Mouse (Mus musculus) heart, embryonic 16.5 days (tissue): ENCODE data around the gene Celf1. TPM values are rescaled to one million over a fixed set of nuclear protein-coding genes. Genes with fewer than 3 reads are reported as not detected.
"Not testable (repeated sequence)": the region's sequence is repeated elsewhere in the genome, so short reads cannot be mapped to it uniquely, and the experiment has no call there.

Source experiments
- ATAC-seq: fragments of 200-750 bp; cut with Nextera tagmentation; replicated peaks from 2 replicates; pipeline ENCODE4 v1.8.0; 2017; ENCODE audit warnings: moderate number of reproducible peaks; ENCODE audit not compliant: insufficient read depth, low FRiP score; ENCODE audit errors: extremely low read depth
- H3K27ac ChIP-seq: fragments of 300-500 bp; sonication (generic); 2 replicates; pipeline ENCODE4 v1.5.1; 2014; ENCODE audit warnings: mild to moderate bottlenecking, low read length, control low read depth, moderate library complexity
- H3K27me3 ChIP-seq: fragments of 300-500 bp; sonication (generic); 2 replicates; pipeline ENCODE4 v1.6.1; 2014; ENCODE audit warnings: low read length, mixed read lengths; ENCODE audit not compliant: control insufficient read depth, insufficient read depth
- H3K36me3 ChIP-seq: fragments of 300-500 bp; sonication (generic); 2 replicates; pipeline ENCODE4 v1.6.1; 2014; ENCODE audit not compliant: control insufficient read depth, insufficient read depth
- H3K4me1 ChIP-seq: fragments of 300-500 bp; sonication (generic); 2 replicates; pipeline ENCODE4 v1.6.1; 2014; ENCODE audit warnings: low read length, mixed read lengths; ENCODE audit not compliant: control insufficient read depth, insufficient read depth
- H3K4me2 ChIP-seq: fragments of 300-500 bp; sonication (generic); 2 replicates; pipeline ENCODE4 v1.6.1; 2014; ENCODE audit warnings: low read depth, mild to moderate bottlenecking, control low read depth, low read length
- H3K4me3 ChIP-seq: fragments of 300-500 bp; sonication (generic); 2 replicates; pipeline ENCODE4 v1.5.1; 2014; ENCODE audit warnings: mild to moderate bottlenecking, control low read depth, low read length
- H3K9ac ChIP-seq: fragments of 300-500 bp; sonication (generic); 2 replicates; pipeline ENCODE4 v1.6.1; 2014; ENCODE audit warnings: low read length, control low read depth
- H3K9me3 ChIP-seq: fragments of 300-500 bp; sonication (generic); replicated peaks from 2 replicates; pipeline ENCODE4 v1.6.1; 2016; ENCODE audit warnings: low read length; ENCODE audit not compliant: control insufficient read depth
- WGBS: fragments of 180-500 bp; shearing (Covaris S2); extraction: QIAGEN DNeasy Blood & Tissue Kit; methylation state at CpG from one replicate; pipeline ENCODE4 v1.1.7; 2014; 5-methylcytosine and 5-hydroxymethylcytosine counted together
- polyA plus RNA-seq: library from polyadenylated mRNA; unstranded; fragments of >200 nt; fragmentation: Nextera tagmentation; extraction: Ambion mirVana; gene quantifications from 2 replicates; pipeline ENCODE4 v1.2.1, GENCODE M21; 2015

Gene Celf1
- 100 and 108 TPM in 2 replicates for polyA plus RNA-seq

DNA sequence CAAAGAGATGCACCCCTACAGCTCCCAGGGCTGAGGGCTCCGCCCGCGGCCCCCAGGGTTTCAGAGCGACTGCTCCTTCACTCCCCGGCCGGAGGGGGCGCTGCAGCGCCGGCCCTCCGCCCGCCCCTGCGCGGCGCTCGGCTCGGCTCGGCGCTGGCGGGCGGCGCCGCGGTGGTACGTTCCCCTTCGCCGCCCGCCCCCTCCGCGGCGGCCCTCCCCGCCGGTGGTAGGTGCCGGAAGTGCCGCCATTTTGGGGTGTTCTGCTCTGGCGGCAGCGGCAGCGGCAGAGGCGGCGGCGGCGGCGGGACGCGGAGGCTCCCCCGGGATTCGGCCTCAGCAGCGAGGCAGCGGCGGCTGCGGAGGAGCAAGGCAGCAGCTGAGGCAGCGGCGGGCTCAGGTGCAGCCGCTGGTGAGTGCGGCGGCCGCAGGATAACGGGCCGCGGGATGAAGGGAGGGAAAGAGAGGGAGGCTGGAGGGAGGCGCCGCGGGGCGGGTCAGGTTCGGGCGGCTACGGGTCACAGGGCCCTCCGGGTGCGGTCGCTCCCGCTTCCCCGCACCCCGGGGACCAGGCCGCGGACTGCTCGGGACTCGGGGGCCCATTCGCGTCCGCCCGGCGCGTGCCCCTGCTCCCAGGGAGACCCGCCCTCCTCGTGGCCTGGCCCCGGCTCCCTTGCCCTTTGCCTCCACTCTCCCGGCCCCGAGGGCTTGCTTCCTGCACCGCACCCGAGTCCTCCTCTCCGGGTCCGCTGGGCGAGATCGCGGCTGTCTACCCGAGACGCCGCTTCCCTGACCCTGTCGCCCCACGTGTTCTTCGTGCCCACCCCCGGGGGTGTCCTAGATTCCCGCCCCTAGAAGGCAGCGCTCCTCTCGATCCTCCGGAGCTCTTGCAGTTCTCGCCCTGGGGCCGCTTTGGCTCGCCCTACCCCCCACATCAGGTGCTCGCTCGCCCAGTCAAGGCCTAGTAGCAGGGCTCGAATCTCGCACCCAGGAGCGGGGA, at the start of gene Celf1:
TSS of gene Celf1 (plus strand) at position 150 of the 997 bp plus-strand sequence.
- Histone ChIP-seq H3K9me3 (no peaks in the 10 kb centered on the region), H3K27me3 (no peaks in the 10 kb centered on the region), H3K4me3 (peak within 1 kb of the TSS; percentile 100), H3K4me2 (peak within 1 kb of the TSS; percentile 86), H3K27ac (peak within 1 kb of the TSS; percentile 91), H3K9ac (peak within 1 kb of the TSS; percentile 91), H3K4me1 (peaks cover 26% of the 10 kb centered on the region), H3K36me3 (no peaks in the 10 kb centered on the region)
- peak; percentile 95 for ATAC-seq
- under 1% methylated on average over 90 of the region's 113 CpGs for WGBS

DNA sequence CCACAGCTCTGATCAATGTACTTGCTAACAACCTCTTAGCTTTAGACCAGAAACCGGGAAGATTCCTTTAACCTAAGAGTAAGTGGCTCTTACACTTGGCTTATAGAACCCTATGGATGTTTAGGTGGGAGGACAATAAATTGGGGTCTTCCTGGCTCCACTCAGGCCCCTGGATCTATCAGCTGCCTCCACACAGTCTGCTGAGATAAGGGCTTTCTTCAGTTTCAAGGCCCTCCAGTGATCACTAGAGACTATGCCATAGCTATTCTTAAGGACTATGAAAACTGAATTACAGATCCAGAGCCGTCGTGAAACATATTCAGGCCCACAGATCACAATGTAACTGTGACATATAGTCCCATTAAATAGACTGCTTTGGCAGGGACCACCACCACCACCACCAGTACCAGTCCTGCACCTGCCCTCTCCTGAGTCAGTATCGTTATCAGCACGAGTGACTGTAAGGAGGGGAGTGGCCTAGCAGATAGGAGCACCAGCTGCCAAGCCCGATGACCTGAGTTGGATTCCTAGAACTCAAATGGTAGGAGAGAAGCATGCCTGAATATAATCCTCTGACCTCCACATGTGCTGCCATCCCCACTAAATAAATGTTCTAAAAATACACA, 46.4 kb upstream of the Celf1 start:
- Histone ChIP-seq H3K4me1 (peaks cover 2% of the 10 kb centered on the region; the same call in 1 of the 2 replicates), H3K27ac (no peak overlapping the region), H3K36me3 (peaks cover 37% of the 10 kb centered on the region), H3K9ac (no peak overlapping the region), H3K27me3 (peaks cover 6% of the 10 kb centered on the region; the same call in 1 of the 2 replicates), H3K4me3 (no peak overlapping the region), H3K9me3 (no peaks in the 10 kb centered on the region), H3K4me2 (no peak overlapping the region)
- WGBS = 60% methylated on average over 6 of the region's 6 CpGs
- ATAC-seq = no peak

DNA sequence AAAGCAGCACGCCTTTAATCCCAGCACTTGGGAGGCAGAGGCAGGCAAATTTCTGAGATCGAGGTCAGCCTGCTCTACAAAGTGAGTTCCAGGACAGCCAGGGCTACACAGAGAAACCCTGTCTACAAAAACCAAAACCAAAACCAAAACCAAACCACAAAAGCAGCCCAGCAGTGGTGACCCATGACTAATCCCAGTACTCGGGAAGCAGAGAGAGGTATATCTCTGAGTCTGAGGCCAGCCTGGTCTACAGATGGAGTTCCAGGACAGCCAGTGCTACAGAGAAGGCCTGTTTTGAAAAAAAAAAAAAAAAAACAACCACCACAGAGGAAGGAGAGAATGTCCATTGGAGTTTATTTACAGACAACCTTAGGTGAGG, 45.9 kb upstream of the Celf1 start:
- not testable (repeated sequence) for H3K9me3 ChIP-seq, H3K27me3 ChIP-seq, ATAC-seq, H3K9ac ChIP-seq, H3K4me1 ChIP-seq, H3K27ac ChIP-seq, H3K4me3 ChIP-seq, H3K4me2 ChIP-seq
- 85% methylated on average over 3 of the region's 3 CpGs for WGBS
- peaks cover 41% of the 10 kb centered on the region for H3K36me3 ChIP-seq

DNA sequence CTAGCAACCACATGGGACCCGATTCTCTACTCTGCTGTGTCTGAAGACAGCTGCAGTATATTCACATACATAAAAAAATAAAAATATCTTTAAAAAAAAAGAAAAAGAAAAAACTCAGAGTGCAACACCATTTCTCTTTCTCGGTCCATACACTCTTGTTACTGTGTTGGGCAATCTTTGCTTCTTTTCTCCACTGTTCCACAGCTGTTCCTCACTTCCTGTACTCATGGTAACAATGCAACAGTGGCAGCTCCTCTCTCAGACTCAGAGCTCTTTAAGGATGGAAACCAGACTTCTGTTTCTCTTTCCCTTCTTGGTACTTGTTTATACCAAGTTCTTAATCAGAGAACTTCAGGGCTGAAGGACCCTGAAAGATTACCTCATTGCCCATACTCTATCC, 36.8 kb upstream of the Celf1 start:
- peak overlapping the region; percentile 86 for H3K4me2 ChIP-seq
- H3K27me3 ChIP-seq = no peaks in the 10 kb centered on the region
- peak overlapping the region; percentile 98 for H3K4me3 ChIP-seq
- peak overlapping the region; percentile 97 for H3K27ac ChIP-seq
- no peak for ATAC-seq
- H3K9ac ChIP-seq = peak overlapping the region; percentile 99
- WGBS = 74% methylated on average over 2 of the region's 2 CpGs
- peaks cover 26% of the 10 kb centered on the region for H3K36me3 ChIP-seq
- no peaks in the 10 kb centered on the region for H3K9me3 ChIP-seq
- peaks cover 18% of the 10 kb centered on the region for H3K4me1 ChIP-seq

DNA sequence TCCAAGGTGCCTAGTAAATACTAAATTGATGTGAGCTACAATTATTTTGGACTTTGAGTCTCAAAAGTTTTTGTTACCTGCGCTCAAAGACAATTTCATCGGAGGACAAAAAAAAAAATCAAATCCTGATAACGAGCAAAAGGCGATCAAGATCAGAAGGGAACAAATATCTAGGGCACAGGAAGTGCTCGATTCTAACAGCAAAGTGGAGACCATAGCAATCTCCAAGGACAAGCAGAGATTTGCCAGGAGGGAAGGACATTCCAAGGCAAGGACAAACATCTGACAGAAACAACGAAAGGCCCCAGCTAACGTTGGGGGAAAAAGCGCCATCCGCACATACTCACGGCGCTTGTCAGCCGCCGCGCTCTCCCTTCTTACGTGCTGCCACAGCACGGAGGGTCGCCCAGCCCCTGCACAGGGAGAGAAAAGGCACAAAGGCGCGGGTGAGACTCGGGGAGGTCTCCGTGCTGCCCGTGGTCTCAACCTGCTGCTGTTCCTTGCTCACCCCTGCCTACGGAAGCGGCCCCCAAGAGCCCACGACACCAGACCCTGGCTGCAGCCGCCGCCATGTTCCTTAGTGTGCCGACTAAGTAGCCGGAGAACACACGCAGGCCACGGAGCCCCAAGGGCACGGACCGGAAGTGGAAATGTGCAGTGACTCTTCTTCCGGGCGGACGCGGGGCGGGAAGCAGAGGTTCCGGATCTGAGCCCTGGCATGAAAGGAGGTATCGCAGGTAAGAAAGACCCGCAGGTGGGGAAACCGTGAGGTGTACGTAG, 35.9 kb upstream of the Celf1 start, which contains the start of the genes Kbtbd4 and Ndufs3:
TSS of gene Kbtbd4 (plus strand) at position 665 of the 780 bp plus-strand sequence.
TSS of gene Ndufs3 (minus strand) at position 752 of the 780 bp plus-strand sequence.
- no peaks in the 10 kb centered on the region for H3K27me3 ChIP-seq
- H3K9me3 ChIP-seq = no peaks in the 10 kb centered on the region
- H3K36me3 ChIP-seq = peaks cover 27% of the 10 kb centered on the region
- peak within 1 kb of the TSS; percentile 98 for H3K4me3 ChIP-seq
- peak within 1 kb of the TSS; percentile 86 for H3K4me2 ChIP-seq
- H3K4me1 ChIP-seq = peaks cover 21% of the 10 kb centered on the region
- peak; percentile 92 for ATAC-seq
- H3K9ac ChIP-seq = peak within 1 kb of the TSS; percentile 99
- WGBS = under 1% methylated on average over 43 of the region's 43 CpGs
- peak within 1 kb of the TSS; percentile 97 for H3K27ac ChIP-seq

DNA sequence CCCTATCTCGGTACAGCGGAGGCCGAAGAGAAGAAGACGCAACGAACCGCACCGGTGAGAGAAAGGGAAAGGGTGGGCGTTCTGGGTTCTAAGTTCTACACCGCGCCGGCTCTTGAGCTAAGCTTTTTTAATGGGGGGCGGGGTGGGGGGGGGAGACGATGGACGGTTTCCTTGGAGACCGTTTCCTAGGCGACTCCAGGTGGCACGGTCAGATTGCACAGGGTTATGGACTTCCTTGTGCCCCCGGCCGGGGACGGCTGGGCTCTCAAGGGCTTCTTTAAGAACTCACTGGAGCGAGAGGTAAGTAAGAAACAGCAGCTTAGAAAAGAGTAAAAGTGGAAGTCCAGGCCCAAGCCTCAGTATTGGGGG, 35.3 kb upstream of the Celf1 start:
- under 1% methylated on average over 21 of the region's 21 CpGs for WGBS
- Histone ChIP-seq H3K27me3 (no peaks in the 10 kb centered on the region), H3K4me2 (peak overlapping the region; percentile 70), H3K27ac (peak overlapping the region; percentile 97), H3K36me3 (peaks cover 32% of the 10 kb centered on the region), H3K4me3 (peak overlapping the region; percentile 98), H3K9ac (peak overlapping the region; percentile 99), H3K4me1 (peaks cover 21% of the 10 kb centered on the region), H3K9me3 (no peaks in the 10 kb centered on the region)
- ATAC-seq = no peak; the same call in 1 of the 2 replicates

DNA sequence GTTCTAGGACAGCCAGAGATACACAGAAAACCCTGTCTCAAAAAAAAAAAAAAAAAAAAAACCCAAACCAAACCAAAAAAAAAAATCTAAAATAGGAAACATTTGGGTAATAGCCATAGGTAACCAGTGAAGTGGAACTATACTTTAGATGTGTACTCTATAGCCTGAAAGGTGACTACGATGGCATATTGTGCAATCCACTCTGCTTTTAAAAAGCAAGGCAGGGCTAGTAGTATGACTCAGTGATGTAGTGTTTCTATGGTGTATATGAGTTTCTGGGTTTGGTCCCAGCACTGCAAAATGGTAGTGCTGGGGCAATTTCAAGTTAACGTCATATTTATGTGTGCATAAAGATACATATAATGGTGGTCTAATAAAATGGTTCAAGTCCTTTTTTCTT, 33.5 kb upstream of the Celf1 start:
- ATAC-seq = no peak
- Histone ChIP-seq H3K4me3 (no peak overlapping the region), H3K9ac (no peak overlapping the region), H3K4me2 (no peak overlapping the region), H3K27ac (no peak overlapping the region), H3K36me3 (peaks cover 38% of the 10 kb centered on the region), H3K27me3 (no peaks in the 10 kb centered on the region), H3K4me1 (peaks cover 21% of the 10 kb centered on the region), H3K9me3 (no peaks in the 10 kb centered on the region)
- WGBS = 93% methylated on average over 2 of the region's 2 CpGs

DNA sequence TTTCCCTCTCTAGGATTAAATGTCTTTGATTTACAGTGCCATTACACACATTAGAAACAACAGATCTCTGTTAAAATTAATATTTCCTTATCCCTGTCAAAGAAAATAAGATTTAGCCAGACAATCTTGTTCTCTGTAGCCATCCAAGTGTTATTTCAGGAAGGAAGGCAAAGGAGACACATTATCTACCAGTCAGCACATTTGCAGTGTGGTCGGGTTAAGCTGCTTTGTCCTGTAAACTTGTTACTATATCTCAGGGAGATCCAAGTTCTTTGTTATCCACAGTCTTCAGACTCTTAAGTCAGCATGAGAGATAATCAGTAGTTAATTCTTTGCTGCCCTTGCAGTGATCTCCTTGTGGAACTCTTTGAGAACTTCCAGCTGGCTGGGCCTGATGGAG, 29.3 kb upstream of the Celf1 start:
- Histone ChIP-seq H3K9me3 (no peaks in the 10 kb centered on the region), H3K27me3 (no peaks in the 10 kb centered on the region), H3K27ac (no peak overlapping the region), H3K36me3 (peaks cover 36% of the 10 kb centered on the region), H3K4me3 (no peak overlapping the region), H3K4me2 (no peak overlapping the region), H3K4me1 (peaks cover 17% of the 10 kb centered on the region), H3K9ac (no peak overlapping the region)
- no peak for ATAC-seq
- WGBS = 62% methylated on average over 1 of the region's 1 CpGs
